Mouse (Mus musculus): ENCODE measurements around the gene Sez6l. TPM values are rescaled to one million over a fixed set of nuclear protein-coding genes. Genes with fewer than 3 reads are reported as not detected.

Sez6l gene
- polyA plus RNA-seq, 1 experiment from 2014 or later = 0.28 TPM

DNA sequence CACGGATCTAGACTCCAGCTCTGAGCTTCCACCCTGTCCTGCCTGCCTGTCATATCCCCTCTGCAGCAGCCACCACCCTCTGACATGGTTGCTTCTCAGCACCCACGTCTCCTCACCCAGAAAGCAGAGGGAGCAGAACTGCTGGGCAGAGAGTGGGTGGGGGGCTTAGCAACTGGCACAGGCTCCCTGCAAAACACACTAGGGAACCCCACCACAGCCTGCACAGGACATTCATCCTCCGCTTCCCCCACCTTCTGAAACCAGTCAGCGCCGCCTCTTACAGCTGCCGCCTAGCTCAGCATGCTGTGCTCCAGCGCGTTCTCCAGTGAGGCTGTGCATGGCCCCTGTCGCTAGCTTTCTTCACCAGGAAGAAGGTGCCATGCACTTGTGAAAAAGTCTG is 187.6 kb downstream of the Sez6l start:
- Histone ChIP-seq H3K27ac (no peak overlapping the region), H3K9ac (ENCODE audit: low read depth, low read length) (no peak overlapping the region), H3K36me3 (ENCODE audit: insufficient read depth, low read length) (no peaks in the 10 kb centered on the region), H3K4me2 (ENCODE audit: low read length) (no peak overlapping the region), H3K4me3 (replicated peaks; ENCODE audit: low read depth, low read length) (no peak overlapping the region), H3K4me1 (replicated peaks; ENCODE audit: insufficient read depth, low read length) (no peaks in the 10 kb centered on the region; the same call in 1 of the 2 replicates), H3K9me3 (replicated peaks; ENCODE audit: low read length) (no peaks in the 10 kb centered on the region), H3K27me3 (ENCODE audit: insufficient read depth, low read length) (peaks cover 4% of the 10 kb centered on the region)
- ATAC-seq (replicated peaks; ENCODE audit: low FRiP score, low read depth) (no peak), DNase-seq (ENCODE audit: low spot score) (no peak)
- TF ChIP-seq CTCF (IDR thresholded peaks at IDR 0.05; ENCODE audit: low read depth) = no peak
- 73% methylated on average over 9 of the region's 9 CpGs for WGBS

DNA sequence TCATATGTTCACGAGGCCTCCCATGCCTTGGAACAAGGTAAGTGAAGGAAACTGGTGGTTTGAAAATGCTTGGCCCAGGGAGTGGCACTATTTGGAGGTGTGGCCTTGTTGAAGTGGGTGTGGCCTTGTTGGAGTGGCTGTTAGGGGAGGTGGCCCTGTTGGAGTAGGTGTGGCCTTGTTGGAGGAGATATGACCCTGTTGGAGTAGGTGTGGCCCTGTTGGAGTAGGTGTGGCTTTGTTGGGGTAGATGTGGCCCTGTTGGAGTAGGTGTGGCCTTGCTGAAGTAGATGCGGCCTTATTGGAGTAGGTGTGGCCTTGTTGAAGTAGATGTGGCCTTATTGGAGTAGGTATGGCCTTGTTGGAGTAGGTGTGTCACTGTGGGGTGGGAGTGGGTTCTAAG is 191.0 kb downstream of the Sez6l start:
- Histone ChIP-seq H3K4me3 (replicated peaks; ENCODE audit: low read depth, low read length) (no peak overlapping the region), H3K27me3 (ENCODE audit: insufficient read depth, low read length) (no peaks in the 10 kb centered on the region), H3K4me2 (ENCODE audit: low read length) (no peak overlapping the region), H3K9me3 (replicated peaks; ENCODE audit: low read length) (no peaks in the 10 kb centered on the region), H3K4me1 (replicated peaks; ENCODE audit: insufficient read depth, low read length) (no peaks in the 10 kb centered on the region), H3K36me3 (ENCODE audit: insufficient read depth, low read length) (no peaks in the 10 kb centered on the region), H3K27ac (no peak overlapping the region), H3K9ac (ENCODE audit: low read depth, low read length) (no peak overlapping the region)
- WGBS = 83% methylated on average over 2 of the region's 2 CpGs
- ATAC-seq (replicated peaks; ENCODE audit: low FRiP score, low read depth) (no peak), DNase-seq (ENCODE audit: low spot score) (no peak)
- no peak for TF ChIP-seq CTCF (IDR thresholded peaks at IDR 0.05; ENCODE audit: low read depth)

DNA sequence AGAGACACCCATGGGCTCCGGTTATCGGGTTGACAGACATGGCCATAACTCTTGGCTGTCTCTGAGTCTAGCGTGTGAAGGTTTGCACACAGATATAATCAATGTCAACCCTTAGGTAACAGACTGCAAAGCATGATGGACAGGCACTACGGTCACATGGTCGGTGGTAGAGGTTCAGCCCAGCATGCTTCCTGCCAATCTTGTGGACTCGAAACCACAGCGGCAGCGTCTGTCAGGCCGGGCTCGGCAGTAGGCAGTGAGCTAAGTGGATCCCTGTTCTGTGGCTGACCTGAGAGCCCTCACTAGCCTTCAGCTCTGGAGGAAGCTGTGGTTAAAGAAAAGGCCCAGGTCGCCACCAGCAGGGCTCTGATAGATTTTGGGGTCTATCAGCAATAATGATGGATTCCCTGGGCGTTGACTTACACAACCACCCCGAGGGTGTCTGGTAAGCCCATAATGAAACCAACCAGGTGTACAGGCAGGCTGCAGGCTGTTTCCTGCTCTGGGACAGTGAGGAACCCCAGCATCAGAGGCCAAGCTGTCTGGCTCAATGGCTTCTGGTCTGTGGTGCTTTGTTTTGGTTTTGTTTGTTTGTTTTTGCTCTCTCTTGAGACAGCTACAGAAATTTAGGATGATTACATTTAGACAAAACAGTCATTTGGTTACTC is 192.0 kb downstream of the Sez6l start:
- Histone ChIP-seq H3K9ac (ENCODE audit: low read depth, low read length) (no peak overlapping the region), H3K4me1 (replicated peaks; ENCODE audit: insufficient read depth, low read length) (no peaks in the 10 kb centered on the region), H3K27me3 (ENCODE audit: insufficient read depth, low read length) (no peaks in the 10 kb centered on the region), H3K9me3 (replicated peaks; ENCODE audit: low read length) (no peaks in the 10 kb centered on the region), H3K4me2 (ENCODE audit: low read length) (no peak overlapping the region), H3K36me3 (ENCODE audit: insufficient read depth, low read length) (no peaks in the 10 kb centered on the region), H3K27ac (no peak overlapping the region), H3K4me3 (replicated peaks; ENCODE audit: low read depth, low read length) (no peak overlapping the region)
- ATAC-seq (replicated peaks; ENCODE audit: low FRiP score, low read depth) (no peak), DNase-seq (ENCODE audit: low spot score) (no peak)
- WGBS = 87% methylated on average over 13 of the region's 13 CpGs
- TF ChIP-seq CTCF (IDR thresholded peaks at IDR 0.05; ENCODE audit: low read depth) = no peak

DNA sequence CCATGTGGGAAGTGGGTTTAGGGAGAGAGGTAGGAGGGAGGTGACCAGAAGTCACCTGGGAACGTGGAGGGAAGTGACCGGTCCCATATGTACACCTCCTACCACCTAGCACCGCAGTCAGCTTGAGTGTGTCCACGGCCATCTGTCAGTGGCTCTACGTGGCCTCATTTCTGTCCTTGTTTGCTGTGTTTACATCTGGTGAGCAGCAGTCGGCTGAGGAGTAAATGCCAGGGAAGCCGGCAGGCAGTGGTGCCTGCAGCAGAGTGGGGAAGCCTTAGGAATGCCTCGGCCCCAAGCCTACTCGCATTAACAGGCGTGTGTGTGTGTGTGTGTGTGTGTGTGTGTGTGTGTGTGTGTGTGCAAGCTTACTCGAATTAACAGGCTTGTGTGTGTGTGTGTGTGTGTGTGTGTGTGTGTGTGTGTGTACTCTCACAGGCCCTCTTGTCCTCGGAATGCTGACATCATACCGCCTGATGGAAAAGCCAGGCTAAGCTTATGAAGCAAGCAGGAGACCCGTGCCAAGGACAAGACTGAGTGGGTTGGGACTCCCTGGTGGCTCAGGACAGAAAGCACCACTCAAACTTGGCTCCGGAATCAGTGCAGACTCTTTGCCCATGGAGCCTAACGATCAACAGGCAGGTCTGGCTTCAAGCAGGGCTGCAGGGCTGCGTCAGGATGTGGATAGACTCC is 194.2 kb downstream of the Sez6l start:
- no peak overlapping the region for H3K4me2 ChIP-seq (ENCODE audit: low read length)
- H3K4me3 ChIP-seq (replicated peaks; ENCODE audit: low read depth, low read length) = no peak overlapping the region
- WGBS = 54% methylated on average over 17 of the region's 17 CpGs

DNA sequence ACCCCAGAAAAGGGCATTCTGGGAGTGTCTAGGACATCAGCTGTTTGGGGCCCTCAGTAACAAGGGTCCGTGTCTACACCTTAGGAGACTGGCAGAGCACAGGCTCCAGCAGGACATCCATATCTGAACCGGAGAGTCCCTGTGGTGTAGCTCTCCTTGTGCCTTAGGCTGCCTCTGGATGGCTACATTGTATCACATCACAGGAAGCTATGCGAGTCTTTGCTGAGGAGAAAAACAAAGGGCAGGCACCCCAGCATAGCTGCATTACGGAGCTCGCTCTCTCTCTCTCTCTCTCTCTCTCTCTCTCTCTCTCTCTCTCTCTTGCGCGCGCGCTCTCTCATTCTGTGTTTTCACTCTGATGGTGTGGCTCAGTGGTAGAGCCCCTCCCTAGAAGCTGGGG is 194.9 kb downstream of the Sez6l start:
- 72% methylated on average over 9 of the region's 9 CpGs for WGBS
- H3K9ac ChIP-seq (ENCODE audit: low read depth, low read length) = no peak overlapping the region

More for the DNA sequence above, 194.2 kb downstream of the Sez6l start:
- DNase-seq (ENCODE audit: low spot score) (no peak), ATAC-seq (replicated peaks; ENCODE audit: low FRiP score, low read depth) (no peak)
- Histone ChIP-seq H3K27ac (no peak overlapping the region), H3K9ac (ENCODE audit: low read depth, low read length) (no peak overlapping the region), H3K4me1 (replicated peaks; ENCODE audit: insufficient read depth, low read length) (no peaks in the 10 kb centered on the region), H3K9me3 (replicated peaks; ENCODE audit: low read length) (no peaks in the 10 kb centered on the region), H3K36me3 (ENCODE audit: insufficient read depth, low read length) (peaks cover 3% of the 10 kb centered on the region; the same call in 1 of the 2 replicates), H3K27me3 (ENCODE audit: insufficient read depth, low read length) (no peaks in the 10 kb centered on the region)
- no peak for TF ChIP-seq CTCF (IDR thresholded peaks at IDR 0.05; ENCODE audit: low read depth)

DNA sequence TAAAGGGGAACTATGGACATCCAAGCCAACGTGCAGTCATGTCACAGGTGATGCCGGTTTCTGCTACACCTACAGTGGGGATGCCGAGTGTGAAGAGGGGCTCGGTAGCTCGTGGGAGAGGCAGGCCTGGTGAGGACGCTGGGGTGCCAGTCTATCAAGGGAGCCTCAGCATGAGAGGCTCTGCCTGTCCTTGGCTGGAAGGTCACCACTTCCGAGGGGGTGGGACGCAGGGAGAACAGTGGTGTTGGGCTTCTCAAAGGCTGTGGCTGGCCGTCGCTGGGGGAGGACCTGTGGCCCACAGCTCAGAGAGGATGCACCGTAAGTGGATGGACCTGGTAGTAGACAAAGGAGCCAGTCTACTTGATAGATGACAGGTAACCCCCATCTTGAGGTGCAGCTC is 195.8 kb downstream of the Sez6l start:
- no peak for DNase-seq (ENCODE audit: low spot score)
- TF ChIP-seq CTCF (IDR thresholded peaks at IDR 0.05; ENCODE audit: low read depth) = no peak
- 85% methylated on average over 11 of the region's 11 CpGs for WGBS
- no peak overlapping the region for H3K27ac ChIP-seq
- H3K27me3 ChIP-seq (ENCODE audit: insufficient read depth, low read length) = no peaks in the 10 kb centered on the region
- H3K4me2 ChIP-seq (ENCODE audit: low read length) = no peak overlapping the region
- no peak for ATAC-seq (replicated peaks; ENCODE audit: low FRiP score, low read depth)
- H3K9ac ChIP-seq (ENCODE audit: low read depth, low read length) = no peak overlapping the region
- H3K36me3 ChIP-seq (ENCODE audit: insufficient read depth, low read length) = peaks cover 4% of the 10 kb centered on the region; the same call in 1 of the 2 replicates
- H3K4me1 ChIP-seq (replicated peaks; ENCODE audit: insufficient read depth, low read length) = no peaks in the 10 kb centered on the region
- no peak overlapping the region for H3K4me3 ChIP-seq (replicated peaks; ENCODE audit: low read depth, low read length)
- no peaks in the 10 kb centered on the region for H3K9me3 ChIP-seq (replicated peaks; ENCODE audit: low read length)

More for the DNA sequence above, 194.9 kb downstream of the Sez6l start:
- Histone ChIP-seq H3K9me3 (replicated peaks; ENCODE audit: low read length) (no peaks in the 10 kb centered on the region), H3K4me1 (replicated peaks; ENCODE audit: insufficient read depth, low read length) (no peaks in the 10 kb centered on the region), H3K36me3 (ENCODE audit: insufficient read depth, low read length) (peaks cover 4% of the 10 kb centered on the region; the same call in 1 of the 2 replicates), H3K27ac (no peak overlapping the region), H3K27me3 (ENCODE audit: insufficient read depth, low read length) (no peaks in the 10 kb centered on the region), H3K4me3 (replicated peaks; ENCODE audit: low read depth, low read length) (no peak overlapping the region), H3K4me2 (ENCODE audit: low read length) (no peak overlapping the region)
- DNase-seq (ENCODE audit: low spot score) = no peak
- ATAC-seq (replicated peaks; ENCODE audit: low FRiP score, low read depth) = no peak
- peak; percentile 5; the same call in 1 of the 2 replicates for TF ChIP-seq CTCF (IDR thresholded peaks at IDR 0.05; ENCODE audit: low read depth)
